Mouse (Mus musculus) adrenal gland, adult 18-20 months (tissue): ENCODE measurements at regions not wholly inside any gene's neighbourhood (a gene's known extent, or its start where the extent isn't known, plus 50 kb on each side); places are given as distances from the start of the nearest gene placed in this dataset.

Experiments used
- DNase-seq, 2 experiments: peaks; one replicate each; pipeline ENCODE4 v3.0.0; 2021 to 2022; ENCODE audit warnings: low spot score in 2 of 2

DNA sequence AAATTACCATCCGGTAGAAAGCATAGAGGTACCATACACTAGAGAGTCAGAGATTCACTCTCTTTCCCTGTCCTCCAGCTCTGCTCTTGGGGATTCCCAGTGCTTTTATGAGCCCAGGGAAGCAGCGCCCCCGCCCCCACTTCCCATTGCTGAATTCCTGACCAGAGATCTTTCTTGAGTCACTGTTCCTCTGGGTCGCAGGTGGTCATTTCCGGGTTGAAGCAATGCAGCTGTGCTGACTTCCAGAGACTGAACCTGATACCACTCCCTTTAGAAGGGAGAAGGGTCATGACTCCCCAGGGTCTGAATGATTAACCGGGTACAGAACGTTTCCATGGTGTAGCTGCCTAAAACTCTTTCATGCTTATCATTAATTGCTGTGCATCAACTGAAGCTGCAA lies 128.9 kb downstream of the Cd83 start:
- no peak for DNase-seq

DNA sequence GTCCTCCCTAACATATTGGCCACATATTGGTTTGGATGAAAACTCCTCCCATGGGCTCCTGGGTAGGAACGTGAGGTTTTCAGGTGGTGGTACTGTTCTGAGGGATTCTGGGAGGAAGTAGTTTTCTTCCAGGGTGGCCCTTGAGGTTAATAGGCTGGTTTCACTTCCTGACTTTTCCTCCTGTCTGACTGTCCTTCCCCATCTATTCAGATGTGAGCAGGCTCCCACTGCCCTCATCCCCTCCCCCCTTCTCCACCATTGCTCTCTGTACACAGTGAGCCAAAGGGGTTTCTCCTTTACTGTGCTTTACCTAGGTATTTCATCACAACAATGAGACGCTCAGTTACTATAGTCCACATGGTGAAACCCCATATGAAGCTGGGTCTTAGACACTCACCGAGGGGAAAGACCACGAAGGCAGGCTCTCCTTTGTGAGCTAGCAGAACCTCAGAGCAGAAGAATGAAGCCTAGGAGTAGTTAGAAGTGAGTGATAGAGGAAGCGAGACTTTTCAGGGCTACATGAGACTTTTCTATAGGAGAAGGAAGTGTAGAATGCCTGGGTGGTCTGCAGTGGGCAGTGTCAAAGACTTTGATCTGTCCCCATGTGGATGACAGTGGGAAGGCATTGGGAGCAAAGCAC lies 135.3 kb downstream of the Cd83 start:
- no peak for DNase-seq

DNA sequence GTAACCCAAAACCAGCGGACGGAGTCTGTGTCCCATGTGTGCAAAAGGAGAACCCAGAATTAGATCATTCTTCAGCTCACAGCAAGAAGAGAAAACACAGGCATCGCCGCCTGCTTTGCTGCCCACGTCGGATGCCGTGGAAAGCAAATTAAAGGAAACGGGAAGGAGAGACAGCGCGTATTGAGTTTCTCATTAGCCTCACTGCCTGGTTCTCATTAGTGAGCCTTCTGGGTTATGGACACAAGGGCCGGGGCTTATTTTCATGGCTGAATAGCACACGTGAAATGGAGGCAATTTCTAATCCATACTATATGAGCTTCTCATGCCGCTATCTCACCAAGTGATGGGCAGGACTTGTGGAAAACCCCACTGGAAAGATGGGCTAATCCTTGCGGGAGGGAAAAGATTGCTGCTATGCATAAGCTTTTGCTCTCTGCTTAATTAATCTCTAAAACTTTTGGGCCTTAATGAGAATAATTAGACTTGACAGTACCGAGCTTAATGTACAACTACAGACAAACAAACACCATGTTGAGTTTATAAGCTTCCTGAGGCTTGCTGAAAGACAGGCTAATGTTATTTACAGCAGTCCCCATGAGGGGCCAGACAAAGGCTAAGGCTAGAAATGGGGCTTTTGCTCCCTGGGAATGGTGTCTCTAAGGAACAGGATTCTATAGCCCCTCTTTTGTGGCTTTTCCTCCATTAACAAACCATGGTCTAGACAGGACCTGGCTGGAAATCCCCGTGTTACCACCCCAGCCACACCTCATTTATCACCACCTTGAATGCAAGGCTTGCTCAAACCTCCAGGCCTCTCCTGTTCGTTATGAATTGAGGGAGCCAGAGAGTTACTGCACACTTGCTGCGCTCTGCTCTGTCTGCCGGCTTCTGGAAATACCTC lies 145.8 kb downstream of the Cd83 start:
- no peak for DNase-seq

DNA sequence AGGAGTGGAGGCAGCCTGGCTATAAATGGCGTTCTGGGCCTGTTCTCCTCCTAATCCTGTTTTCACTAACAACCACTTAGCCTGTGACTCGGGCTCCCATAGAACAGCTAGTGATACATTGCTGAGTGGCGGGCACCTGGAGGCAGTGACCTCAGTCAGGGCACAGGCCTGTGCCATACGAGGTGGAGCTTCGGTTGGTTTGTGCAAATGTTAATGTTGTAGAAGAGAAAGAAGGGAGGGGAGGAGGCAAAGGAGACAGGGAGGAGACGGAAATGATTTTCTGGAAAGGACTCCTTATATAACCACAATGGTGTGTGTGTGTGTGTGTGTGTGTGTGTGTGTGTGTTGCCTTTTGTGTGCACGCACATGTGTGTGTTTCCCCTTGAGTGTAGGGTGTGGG lies 148.4 kb downstream of the Cd83 start:
- DNase-seq, result no peak

DNA sequence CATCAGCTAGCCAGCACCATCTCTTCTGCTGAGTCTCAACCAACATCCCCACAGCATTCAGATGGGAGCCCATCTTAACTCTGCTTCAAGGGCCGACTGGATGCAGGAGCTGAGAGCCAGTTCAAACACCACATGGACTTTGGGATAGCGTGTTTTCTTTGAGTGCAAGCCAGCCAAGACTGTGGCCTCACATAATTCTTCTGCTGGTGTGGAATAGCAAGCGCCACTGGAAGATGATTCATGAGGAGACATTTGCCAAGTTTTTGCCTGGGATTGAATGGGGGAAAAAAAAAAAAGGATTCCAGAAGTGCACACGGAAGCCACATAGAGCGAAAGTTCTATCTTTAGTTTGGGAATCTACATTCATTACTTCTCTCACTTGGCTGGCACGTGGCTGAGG lies 150.7 kb downstream of the Cd83 start:
- peak in 1 of 2 experiments; percentile 20 for DNase-seq

DNA sequence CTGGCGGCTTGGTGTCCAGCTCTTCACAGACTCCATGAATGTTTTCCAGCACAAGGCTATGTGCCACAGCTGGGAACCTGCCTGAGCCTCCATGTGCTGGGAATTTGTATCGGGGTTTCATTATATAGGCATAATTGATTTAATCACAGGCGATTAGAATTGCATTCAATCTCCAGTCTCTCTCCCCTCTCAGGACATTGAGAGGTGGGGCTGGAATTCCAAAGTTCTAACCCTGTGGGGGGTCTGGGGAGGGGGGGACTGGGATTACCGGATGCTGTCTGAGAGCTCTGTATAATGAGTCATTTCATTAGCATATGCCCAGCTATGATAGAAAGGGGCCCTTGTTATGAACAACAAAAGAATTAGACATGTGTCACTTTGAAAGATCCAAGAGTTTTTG lies 151.9 kb downstream of the Cd83 start:
- no peak for DNase-seq

DNA sequence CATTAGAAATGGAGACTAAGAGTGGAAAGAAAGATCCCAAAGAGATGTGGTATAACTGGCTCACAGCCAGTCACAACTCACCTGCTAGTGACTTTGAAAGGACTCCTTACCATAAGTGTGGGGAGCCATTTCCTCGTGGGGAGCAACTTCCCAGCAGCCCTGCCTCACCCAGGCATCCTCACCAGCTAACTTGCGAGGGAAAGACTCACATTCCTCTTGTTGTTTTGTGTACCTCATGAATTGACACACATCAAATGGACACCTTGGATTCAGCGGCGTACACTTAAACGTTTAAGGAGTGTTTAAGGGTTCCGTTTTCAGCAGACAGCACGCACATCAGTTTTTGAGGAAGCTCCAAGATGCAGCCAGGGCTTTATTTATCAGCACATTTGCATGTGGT lies 154.0 kb downstream of the Cd83 start:
- DNase-seq, result no peak

DNA sequence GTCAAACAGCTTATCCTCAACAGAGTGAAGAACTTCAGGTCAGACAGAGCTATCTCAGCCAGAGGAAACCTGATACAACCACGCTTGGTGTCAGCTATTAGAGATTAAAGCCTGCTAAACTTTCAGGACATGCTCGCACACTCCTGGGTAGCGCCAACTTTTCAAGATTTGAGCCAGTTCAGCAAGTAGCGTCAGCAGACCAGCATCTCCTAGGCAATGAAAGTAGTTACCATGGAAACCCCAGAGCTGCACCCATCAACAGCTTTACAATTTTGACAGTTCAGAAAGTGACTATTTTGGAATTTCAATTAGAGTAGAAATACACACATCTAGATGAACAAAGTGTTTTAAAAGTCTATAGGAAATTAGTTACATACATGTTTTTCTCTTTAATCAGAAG lies 154.8 kb downstream of the Cd83 start:
- DNase-seq, result no peak

DNA sequence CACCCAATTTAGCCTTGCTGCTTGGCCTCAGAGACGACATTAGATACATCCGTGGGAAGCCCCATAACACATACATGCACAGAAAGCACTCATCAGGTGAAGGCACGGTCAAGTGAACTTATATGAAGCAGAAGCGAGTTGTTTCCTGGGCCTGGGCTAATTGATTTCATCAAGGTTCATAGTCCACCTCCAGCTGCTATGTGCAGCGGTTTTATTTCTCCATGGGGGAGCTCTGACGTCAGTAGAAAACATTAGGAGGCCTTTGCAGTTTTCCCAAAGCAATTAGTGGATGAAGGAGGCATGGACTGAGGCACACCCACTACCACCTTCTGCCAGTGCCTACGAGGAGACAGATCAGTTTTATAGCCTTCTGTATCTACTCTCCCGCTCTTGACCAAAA lies 157.2 kb downstream of the Cd83 start:
- DNase-seq, result no peak

DNA sequence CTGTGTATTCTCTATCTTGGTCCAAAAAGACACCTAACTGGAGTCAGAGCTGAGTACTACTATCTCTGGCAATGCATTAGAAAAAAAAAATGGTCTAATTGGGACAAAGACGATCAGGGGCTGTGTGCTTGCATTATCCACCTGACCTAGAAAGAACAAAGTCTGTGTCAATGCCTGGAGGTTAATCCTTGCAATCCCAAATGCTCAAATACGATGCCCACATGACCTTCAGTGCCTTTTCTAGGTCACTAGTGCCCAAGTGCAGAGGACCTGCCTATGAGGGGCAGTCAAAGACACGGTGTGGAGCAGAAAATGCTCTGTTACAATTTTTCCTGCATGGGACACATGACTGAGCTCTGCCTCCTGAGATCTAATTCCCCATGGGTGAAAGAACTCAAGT lies 164.0 kb downstream of the Cd83 start:
- no peak for DNase-seq

DNA sequence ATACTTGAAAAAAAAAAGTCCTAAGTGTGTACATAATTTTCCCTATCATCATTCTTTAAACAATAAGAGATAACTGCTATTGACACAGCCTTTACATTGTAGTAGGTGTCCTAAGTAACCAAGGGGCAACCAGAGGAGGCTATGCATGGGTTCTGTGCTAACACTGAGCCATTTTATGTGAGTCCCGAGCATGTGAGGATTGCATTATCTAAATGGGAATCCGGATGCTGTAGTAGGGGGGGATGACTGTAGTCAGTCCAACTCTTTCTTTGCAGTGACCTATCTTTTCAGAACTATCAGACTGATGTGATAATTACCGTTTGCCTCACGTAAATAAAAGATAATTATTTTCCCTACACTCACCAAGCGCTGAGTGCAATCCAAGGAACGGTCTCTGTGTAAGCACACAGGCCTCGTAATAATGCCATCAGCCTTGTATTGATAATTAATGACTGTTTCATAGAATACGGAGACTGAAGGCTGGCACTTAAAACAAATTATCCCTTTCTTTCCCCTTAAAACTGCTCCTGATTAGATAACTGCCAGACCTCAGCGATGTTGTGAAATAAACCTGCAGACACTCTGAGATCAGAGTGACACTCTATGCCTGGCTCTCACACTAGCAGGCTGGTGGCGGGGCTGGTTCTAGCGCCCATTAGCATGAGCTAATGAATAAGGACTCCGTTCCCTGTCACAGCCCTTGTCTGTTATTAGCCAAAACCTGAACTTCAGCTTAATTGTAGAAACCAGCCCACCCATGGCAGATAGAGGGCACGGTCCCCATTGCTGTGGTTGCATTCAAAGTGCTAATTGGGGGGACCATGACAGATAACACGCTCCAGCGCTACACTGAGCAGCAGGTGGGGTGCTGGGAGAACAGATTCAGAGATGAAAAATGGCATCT lies 165.4 kb downstream of the Cd83 start:
- DNase-seq, result no peak

DNA sequence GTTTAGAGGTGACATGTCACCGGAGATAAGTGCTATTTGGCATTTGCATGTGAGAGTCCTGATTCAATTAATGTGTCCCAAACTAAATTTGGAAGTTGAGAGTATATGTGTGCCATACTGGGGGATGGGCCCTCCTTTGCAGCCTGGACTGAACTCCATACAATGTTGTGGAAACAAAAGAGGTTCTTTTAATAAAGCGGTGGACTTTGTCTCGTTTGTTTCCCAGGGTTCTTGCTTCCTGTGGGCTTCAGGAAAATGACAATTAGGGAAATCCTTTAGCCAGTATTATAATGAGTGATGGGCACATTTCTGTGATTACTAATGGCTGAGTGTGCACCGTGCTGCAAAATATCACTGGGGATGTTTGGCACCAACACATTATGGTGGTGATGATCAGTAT lies 167.9 kb downstream of the Cd83 start:
- no peak for DNase-seq

DNA sequence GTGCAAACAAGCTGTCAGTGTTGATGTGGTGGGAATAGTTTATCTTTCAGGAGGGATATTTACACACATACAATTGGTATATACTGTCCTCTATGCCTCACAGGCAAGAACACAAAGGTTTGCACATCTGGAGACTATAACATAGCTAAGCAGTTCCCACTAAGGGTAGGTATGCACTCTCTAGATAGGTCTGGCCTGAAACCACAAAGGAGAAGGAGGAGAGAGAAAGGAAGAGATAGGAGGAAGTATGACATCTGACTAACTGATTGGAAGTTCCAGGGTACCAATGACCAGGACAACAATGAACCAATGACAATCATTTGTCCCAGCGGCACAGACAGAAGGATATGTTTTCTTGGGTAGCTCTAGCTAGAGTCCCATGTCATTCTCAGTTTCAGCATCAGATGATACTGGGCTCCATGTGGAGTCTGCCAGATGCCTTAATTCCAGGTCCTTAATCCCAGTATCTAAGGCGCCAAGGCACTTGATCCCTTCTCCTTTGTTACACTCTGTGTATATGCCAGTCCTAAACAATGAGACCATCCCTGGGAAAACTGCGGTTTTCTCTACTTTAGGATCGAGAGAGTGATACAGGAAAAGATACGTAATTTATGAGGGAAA lies 168.5 kb downstream of the Cd83 start:
- DNase-seq, result no peak

DNA sequence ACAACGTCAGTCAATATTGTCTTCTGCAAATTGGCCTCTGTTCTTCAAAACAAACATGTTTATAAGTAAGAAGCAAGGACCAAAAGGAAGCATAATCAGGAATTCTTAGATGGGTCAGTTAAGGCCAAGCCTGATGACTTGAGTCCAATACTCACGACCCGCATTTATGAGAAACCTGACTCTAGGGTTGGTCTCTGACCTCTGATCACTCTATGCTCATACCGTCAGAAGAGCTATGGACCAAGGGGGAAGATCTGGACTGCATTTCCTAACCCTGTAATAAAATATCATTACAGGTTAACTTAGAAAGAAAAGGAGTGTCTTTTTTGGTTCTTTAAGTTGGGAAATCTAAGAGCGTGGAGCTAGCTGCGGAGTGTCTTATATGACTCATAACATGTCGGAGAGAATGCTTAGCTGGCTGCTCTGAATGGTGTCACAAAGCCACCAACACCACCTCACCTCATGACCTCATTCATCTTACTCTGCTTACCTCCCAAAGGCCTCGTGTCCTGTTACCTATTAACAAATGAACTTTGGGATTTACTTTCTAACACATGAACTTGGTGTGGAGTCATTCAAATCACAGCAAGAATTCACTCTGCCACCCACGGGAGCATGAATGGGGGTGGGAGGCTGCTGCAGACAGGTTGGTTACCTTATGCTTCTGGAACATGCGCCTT lies 170.3 kb downstream of the Cd83 start:
- DNase-seq, result no peak

DNA sequence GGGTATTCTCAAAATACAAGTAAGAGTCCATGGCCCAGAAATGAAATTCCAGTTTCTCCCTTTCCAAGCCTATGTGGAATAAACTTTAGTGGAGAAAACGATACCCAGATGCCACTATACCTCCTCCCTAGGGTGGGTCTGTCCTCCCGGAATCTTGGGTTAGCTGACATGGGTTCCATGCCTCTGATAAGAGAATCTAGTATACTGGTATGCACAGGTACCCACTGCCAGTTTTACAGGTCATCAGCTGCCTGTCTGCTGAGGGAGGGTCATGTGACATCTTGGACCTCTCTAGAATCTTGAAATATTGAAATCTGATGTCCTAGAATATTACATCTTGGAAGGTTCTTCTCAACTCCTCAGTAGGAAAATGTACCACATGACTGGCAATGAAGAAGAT lies 172.5 kb downstream of the Cd83 start:
- DNase-seq, result no peak

DNA sequence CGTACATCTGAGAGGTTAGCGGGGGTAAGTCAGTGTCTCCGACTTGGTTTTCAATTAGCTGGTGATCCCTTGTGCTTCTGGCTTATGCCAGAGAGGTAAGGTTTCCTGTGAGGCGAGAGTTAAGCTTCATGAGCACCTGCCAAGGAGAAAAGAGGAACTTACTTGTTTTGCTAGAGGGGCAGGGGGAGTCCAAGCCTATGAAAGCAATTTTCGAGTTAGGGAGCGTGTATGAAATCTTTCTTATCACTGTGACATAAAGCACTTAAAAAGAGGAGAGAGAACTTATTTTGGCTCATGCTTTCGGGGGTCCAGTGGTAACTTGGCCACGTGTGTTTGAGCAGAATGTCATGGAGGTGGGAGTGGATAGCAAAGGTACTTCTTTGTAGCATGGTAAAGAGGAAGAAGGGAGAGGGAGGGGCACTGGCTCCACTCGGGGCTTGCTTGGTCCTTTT lies 174.6 kb downstream of the Cd83 start:
- no peak for DNase-seq

DNA sequence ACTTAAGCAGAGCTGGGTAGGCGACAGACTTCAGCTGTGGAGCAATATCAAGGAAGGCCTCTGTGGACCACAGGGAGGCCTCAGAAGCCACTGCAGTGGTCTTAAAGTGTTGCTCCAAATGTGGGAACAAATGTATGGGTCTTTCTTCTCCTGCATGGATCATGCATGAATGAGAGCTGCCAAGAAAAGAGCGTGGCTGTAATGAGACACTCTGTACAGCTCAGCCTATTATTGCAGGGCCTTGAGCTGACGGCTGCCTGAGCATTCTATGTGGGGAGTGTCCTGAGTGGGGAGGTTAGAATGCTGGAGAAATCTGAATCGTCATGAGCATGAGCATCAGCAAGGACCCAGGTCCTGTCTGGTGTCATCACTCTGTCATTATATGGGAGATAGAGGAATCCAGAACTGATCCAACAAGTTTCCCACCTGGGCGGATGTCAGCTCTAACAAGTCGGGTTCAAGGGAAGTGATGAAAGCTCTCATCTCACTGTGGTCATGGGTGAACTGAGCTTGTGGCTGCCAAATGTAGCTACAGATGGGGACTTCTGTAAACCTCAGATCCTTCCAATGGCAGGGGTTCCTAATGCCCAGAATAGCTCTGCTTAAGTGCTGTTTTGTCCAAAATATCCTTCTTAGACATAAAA lies 176.6 kb downstream of the Cd83 start:
- no peak for DNase-seq

DNA sequence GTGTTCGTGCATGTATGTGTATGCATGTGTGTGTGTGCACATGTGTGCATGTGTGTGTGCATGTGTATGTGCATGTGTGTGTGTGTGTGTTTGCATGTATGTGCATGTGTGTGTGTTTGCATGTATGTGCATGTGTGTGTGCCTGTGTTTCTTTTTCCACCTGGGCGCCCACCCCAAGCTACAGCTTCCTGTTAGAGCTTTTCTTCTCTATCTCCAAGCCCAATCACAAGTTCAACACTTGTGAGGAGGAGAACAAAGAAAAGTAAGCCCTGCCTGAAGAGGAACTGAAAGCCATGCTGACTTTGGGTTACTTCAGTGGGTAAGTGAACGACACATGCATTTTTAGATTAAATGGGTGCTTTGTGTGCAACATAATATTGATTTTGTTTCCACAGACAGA lies 177.4 kb downstream of the Cd83 start:
- no peak for DNase-seq

DNA sequence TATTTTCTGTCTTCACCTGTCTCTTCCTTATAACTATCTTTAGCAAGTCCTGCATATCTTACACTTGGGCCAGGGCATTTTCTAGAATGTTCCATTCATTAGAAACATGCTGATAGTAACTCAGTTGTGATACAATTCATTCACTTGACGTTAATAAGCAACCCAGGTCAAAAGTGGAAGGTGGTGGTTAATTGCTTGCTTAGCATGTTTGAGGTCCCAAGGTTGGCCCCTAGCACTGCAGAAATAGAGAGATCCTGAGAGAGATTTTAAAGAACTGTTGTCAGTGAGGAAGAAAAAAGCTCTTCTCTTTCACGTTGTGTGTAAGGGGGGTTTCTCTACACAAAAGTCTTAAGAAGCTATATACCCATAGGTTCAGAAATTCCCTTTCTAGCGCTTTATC lies 178.7 kb downstream of the Cd83 start:
- DNase-seq, result no peak

DNA sequence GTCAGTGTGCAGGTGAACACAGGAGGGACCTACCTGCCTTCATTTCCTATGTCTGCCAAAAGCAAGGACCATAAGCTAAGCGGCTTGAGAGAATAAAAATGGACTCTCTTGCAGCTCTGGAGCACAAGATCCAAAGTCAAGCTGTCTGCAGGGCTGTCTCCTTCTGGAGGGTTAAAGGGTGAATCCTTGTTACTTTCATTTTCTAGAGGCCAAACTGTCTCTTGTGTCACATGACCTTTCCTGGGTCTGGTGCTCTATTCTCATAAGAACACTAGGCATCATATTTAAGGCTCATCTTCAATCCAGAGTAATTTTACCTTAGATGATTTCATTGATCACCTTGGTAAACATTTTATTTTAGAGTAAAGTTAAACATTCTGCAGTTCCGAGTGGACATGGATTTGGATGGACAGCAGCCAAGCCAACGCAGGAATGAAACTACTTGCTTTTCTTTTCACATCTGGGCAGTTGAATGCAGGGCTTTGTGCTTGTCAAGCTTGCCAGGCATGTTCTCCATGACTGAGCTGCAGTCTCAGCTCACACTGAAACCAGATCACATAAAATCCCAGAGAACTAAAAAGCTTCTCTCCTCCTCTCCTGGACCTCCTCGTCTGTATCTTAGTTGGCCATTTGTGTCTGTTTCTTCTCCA lies 180.8 kb downstream of the Cd83 start:
- DNase-seq, result no peak
